Mouse (Mus musculus) E14TG2a.4 (cell line): ENCODE data around the gene Srarp.

Experiments
- CTCF ChIP-seq: conservative IDR thresholded peaks from 2 replicates; pipeline ENCODE4 v1.5.1; 2014; ENCODE audit warnings: low read length
- NANOG ChIP-seq: IDR thresholded peaks from 2 replicates; pipeline ENCODE4 v1.6.1; 2014; ENCODE audit warnings: borderline replicate concordance, low read length, mixed read lengths

- TF ChIP-seq CTCF (no peak), NANOG (no peak)
Measured at GRCm38 (mm10) chr4:141464722-141465121, 28.8 kb upstream of the Srarp start.
